Mouse (Mus musculus): ENCODE measurements around the gene Il4ra.

The Il4ra gene

GRCm38 (mm10) chr7:125600136-125600535 is 48.2 kb downstream of the Il4ra start:
- DNase-seq (ENCODE audit: low spot score) = peak; percentile 28

DNA sequence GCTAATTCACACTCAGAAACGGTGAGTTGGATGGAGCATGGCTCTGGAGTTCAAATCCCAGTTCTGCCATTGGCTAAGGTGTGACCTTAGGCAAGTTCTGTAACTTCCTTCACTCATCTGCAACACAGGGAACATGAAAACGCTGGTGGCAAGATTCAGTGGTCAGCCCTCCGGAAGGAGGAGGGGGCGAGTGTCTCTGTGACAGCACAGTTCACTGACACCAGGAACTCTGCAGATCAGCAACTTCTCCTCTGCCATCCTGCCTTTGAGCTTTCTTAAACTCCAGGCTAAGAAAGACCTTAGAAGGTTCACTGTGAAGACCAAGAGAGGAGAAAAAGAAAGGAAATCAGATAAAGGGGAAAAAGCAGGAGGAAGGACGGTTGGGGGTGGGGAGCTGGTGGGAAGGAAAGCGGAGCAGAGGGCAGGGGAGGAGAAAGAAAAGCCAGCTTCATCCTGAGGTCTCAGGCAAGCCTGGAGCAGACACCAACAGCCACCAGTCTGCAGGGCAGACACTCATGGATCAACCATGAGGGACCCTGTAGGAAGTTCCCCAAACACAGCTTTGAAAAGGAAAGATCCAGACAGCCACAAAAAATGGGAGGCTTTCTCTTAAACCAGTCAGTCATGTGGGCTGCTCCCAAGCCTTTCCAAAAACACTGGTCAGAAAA is 48.8 kb downstream of the Il4ra start:
- DNase-seq (ENCODE audit: low spot score) = peak; percentile 34

GRCm38 (mm10) chr7:125601280-125601670 is 49.4 kb downstream of the Il4ra start:
- peak; percentile 26 for DNase-seq (ENCODE audit: low spot score)

DNA sequence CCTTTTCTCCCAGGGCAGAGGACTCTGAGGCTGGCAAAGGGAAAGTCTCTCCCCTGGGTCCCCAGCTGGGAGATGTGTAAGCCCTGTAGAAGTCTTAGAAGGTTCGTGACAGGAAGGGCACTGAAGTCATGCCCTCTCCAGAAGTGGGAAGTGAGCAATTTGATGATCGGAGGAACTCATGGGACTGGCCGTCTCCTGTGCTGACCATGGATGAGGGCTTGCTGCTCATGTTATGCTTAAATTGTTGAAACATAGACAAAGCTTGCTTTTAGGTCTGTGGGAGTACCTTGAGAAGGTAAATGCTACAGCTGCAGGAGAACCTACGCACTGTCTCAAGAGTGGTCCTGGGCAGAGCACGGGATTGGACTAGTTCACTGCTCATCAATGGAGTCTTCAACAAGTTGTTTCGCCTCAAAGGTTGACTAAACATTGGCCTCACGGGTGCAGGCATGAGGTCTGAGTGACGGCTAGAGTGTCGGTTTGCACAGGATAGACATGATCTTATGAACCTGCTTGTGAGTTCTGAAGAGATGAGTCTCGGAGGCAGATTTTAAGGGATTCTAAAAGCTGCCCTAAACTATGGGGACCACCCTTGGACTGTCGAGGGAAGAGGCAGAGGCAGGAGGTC is 50.0 kb downstream of the Il4ra start:
- no peak for DNase-seq (ENCODE audit: low spot score)

DNA sequence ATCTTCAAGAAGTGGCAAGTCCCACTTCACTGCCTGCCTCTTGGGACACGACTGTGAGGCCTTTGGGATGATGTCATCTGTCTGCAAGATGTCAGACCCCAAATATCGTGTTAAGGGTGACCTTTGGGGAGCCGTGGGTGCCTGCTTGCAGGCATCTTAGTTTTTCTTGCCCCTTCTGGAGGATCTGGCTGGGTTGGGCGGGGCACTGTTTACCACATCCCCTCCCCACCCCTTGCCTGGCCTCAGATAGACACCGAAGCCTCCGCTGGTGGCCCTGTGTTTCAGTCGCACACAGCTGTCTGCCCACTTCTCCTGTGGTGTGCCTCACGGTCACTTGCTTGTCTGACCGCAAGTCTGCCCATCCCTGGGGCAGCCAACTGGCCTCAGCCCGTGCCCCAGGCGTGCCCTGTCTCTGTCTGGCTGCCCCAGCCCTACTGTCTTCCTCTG is 51.3 kb downstream of the Il4ra start, which contains the start of gene Il21r:
Il21r (plus strand) TSS at position 245 of the 447 bp plus-strand sequence.
- peak; percentile 75 for DNase-seq (ENCODE audit: low spot score)

DNA sequence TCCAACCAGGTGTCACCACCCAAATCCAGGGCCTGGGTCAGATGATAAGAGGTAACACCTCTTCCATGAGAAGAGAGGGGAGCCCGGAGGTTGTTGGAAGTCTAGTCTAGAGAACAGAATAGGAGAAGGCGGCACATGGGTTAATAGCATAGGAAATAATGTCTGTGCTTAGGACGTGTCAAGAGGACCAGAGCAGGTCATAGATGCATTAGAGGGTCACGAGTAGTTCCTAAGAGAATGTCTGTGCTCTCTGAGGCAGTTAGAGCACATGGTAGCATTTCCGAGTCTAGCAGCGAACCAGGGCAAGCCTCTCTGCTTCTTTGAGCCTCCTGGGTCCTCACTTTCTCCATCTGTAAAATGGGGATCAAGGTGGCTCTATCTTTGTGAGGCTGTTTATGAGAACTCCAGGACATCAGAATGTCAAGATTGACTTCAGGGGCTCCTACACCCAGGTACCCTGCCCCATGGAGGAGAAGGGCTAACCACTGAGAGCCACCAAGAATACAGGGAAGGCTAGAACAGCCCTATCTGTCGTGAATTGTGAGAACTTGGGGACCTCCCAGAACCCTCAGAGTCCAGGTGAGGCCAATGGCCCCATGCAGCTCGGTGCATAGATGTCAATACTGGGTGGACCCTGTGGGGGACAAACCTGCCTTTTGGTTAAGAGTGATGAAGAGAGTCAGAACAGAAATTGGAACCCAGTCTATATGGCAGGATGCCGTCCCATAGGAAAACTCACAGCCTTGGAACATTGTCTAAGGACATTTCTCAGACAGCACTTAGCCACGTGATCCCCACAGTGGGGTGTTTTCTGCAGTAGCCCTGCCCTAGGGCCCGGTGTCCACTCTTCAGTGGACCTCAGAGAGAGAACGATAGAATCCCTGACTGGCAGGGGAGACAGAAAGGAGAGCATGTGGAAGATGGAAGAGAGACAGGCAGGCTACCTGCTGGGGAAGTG is 52.7 kb downstream of the Il4ra start:
- DNase-seq (ENCODE audit: low spot score) = no peak

- DNase-seq (ENCODE audit: low spot score) = peak; percentile 67
Observed at GRCm38 (mm10) chr7:125605725-125606139, 53.8 kb downstream of the Il4ra start.

- no peak for DNase-seq (ENCODE audit: low spot score)
Observed at GRCm38 (mm10) chr7:125606265-125607164, 54.6 kb downstream of the Il4ra start.

DNA sequence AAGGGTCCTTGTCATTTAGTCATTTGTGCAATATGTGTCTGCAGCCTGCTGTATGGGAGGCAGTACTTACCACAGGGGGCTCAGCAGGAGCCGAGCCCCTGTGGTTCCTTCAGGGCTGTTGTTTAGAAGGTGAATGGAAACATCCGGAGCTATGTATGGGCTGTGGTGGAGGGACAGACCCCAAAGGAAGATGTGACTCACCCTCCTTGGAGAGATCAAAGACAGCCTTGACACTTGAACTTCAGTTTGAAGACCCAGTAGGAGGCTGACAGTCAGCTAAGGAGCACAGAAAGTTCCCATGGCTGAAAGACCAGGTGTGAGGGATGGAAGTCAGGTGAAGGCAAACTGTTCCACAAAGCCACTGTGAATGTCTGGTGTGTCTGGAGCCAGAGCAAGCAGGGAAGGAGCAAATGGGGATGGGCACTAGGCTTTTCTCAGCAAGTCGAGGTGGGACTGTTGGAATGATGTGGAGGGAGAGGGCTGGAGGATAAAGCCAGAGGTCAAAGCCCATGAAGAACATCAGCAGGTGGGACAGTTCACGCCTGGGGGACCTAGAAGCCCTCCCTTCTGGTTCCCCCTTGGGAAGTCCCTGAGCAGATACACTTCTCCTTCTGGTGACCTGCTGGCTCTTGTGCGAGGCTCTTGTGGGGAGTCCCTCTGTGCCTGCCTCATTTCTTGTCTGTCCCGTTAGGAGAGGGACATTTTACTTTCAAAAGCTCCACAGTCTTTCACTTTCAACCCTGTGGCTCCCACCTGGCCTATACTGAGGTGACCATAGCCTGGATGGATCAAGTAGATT is 55.7 kb downstream of the Il4ra start:
- DNase-seq (ENCODE audit: low spot score) = peak; percentile 81

DNA sequence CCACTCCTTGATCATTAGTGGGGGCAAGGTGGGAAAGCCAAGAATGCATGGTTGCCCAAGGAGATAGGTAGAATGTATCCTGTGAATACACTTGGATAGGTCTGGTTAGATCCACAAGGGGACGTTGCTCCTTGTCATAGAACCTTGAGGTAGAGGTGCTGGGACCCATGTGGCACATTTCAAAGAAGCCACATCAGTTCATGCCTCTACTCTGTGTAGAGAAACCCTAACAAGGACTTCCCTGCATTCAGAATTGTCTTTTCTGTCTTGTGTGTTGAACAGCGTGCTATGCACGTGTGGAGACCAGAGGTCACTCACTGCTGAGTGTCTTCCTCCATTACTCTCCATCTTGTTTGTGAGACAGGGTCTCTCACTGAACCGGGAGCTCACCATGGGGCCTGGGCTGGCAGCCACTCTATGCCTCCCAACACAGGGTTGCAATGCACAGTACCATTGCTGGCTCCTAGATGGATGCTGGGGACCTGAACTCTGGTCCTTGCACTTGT is 56.3 kb downstream of the Il4ra start:
- no peak for DNase-seq (ENCODE audit: low spot score)

GRCm38 (mm10) chr7:125613579-125613978 is 61.7 kb downstream of the Il4ra start:
- DNase-seq (ENCODE audit: low spot score) = no peak

DNA sequence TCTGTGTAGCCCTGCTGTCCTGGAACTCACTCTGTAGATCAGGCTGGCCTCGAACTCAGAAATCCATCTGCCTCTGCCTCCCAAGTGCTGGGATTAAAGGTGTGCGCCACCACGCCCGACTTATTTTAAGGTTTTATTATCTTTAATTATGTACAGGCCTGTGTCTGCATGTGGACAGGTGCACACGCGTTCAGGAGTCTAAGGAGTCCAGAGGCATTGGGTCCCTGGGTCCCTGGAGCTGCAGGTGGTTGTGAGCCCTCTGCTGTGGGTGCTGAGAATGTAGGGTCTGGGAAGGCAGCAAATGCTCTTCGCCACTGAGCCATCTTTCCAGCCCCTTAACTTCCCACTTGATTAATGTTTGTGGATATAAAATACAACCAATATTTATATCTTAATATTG is 63.5 kb downstream of the Il4ra start:
- no peak for DNase-seq (ENCODE audit: low spot score)

- DNase-seq (ENCODE audit: low spot score) = no peak
Observed at GRCm38 (mm10) chr7:125618016-125618415, 66.1 kb downstream of the Il4ra start.

DNA sequence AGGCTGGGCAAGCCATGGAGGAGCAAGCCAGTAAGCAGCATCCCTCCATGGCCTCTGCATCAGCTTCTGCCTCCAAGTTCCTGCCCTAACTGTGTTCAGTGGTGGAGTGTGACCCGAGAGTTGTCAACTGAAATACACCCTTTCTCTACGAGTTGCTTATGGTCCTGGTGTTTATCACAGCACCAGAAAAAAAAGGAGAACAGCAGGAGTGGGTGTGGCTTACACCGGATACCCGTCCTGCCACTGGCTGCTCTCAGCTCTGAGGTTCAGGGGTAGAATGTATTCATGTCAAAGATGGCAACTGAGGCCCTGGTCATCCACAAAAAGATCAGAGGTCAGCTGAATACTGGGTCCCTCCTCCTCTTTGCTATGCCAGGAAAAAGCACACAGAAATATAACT is 68.2 kb downstream of the Il4ra start:
- DNase-seq (ENCODE audit: low spot score) = no peak

DNA sequence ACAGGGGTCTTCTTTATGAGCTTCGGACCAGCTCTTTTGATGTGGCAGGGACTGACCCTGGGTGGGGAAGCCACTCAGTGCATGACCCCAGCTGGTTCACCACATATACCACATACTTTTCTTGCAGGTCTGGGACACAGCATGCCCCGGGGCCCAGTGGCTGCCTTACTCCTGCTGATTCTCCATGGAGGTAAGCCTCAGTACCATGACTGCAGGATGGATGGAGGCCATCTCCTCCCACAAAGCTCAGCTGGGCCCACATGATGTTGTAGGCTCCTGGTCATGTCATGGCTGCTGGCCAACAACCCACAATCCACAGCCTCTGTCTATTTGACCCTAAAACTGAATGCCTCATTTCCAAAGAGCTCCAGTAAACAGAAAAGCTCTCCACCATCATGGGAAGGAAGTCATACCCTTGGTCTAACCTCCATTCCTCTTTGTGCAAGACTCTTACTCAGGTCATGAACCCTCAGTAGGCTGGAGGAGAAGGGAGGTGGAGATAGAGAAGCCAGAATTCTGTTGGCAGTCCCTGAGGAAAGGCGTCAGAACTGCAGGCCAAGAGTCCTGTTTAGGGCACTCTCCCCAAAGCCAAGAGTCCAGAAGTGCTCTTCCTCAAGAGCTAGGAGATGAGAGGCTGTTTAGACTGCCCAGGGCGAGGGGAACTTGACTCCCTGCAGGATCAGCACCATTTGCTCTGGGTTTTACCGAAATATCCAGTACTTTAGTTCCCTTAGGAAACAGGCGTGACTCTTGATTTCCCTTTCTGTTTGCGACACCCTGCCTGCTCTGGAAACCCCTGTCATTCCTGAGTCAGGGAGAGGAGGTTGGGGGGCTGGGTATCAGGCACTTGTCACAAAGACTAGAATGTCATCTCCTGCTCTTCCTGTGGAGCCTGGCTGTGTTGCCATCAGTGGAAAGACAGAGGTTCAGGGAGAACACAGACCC is 71.1 kb downstream of the Il4ra start:
- DNase-seq (ENCODE audit: low spot score) = no peak

GRCm38 (mm10) chr7:125625219-125625618 is 73.3 kb downstream of the Il4ra start:
- peak; percentile 57 for DNase-seq (ENCODE audit: low spot score)

GRCm38 (mm10) chr7:125625829-125626228 is 73.9 kb downstream of the Il4ra start:
- no peak for DNase-seq (ENCODE audit: low spot score)
